Mouse (Mus musculus) hindbrain, embryonic 14.5 days (tissue): ENCODE results near the gene Eya4. TPM values are rescaled to one million over a fixed set of nuclear protein-coding genes. Genes with fewer than 3 reads are reported as not detected.

Experiments used
- ATAC-seq: fragments of 200-750 bp; cut with Nextera tagmentation; 2 replicates; pipeline ENCODE4 v1.8.0; 2017; ENCODE audit warnings: moderate number of reproducible peaks, mild to moderate bottlenecking, moderate TSS enrichment, moderate library complexity; ENCODE audit not compliant: low FRiP score
- DNase-seq: peaks from one replicate; pipeline ENCODE4 v3.0.0-alpha.2; 2015; ENCODE audit warnings: low spot score
- H3K27ac ChIP-seq: fragments of 300-500 bp; sonication (generic); 2 replicates; pipeline ENCODE4 v1.5.1; 2014; ENCODE audit warnings: mild to moderate bottlenecking, moderate library complexity
- H3K27me3 ChIP-seq: fragments of 300-500 bp; sonication (generic); 2 replicates; pipeline ENCODE4 v1.6.1; 2014; ENCODE audit warnings: mild to moderate bottlenecking, low read length, mixed read lengths; ENCODE audit not compliant: control insufficient read depth, insufficient read depth
- H3K36me3 ChIP-seq: fragments of 300-500 bp; sonication (generic); replicated peaks from 2 replicates; pipeline ENCODE4 v1.6.1; 2014; ENCODE audit not compliant: control insufficient read depth, insufficient read depth
- H3K4me1 ChIP-seq: fragments of 300-500 bp; sonication (generic); replicated peaks from 2 replicates; pipeline ENCODE4 v1.6.1; 2014; ENCODE audit warnings: antibody characterized with exemption, low read length, mixed read lengths; ENCODE audit not compliant: control insufficient read depth, insufficient read depth
- H3K4me2 ChIP-seq: fragments of 300-500 bp; sonication (generic); replicated peaks from 2 replicates; pipeline ENCODE4 v1.6.1; 2014; ENCODE audit warnings: mild to moderate bottlenecking, moderate library complexity
- H3K4me3 ChIP-seq: fragments of 300-500 bp; sonication (generic); replicated peaks from 2 replicates; pipeline ENCODE4 v1.5.1; 2014; ENCODE audit warnings: mild to moderate bottlenecking, low read length
- H3K9ac ChIP-seq: fragments of 300-500 bp; sonication (generic); 2 replicates; pipeline ENCODE4 v1.6.1; 2014
- H3K9me3 ChIP-seq: fragments of 300-500 bp; sonication (generic); 2 replicates; pipeline ENCODE4 v1.6.1; 2016; ENCODE audit warnings: low read length; ENCODE audit not compliant: control insufficient read depth
- WGBS: fragments of 180-500 bp; shearing (Covaris S2); extraction: QIAGEN DNeasy Blood & Tissue Kit; methylation state at CpG from one replicate; pipeline ENCODE4 v1.1.7; 2014; 5-methylcytosine and 5-hydroxymethylcytosine counted together
- polyA plus RNA-seq: library from polyadenylated mRNA; unstranded; fragments of >200 nt; fragmentation: Nextera tagmentation; extraction: Ambion mirVana; gene quantifications from 2 replicates; pipeline ENCODE4 v1.2.1, GENCODE M21; 2014

Gene Eya4
- polyA plus RNA-seq, 1 experiment from 2014 or later: 0.82 TPM

DNA sequence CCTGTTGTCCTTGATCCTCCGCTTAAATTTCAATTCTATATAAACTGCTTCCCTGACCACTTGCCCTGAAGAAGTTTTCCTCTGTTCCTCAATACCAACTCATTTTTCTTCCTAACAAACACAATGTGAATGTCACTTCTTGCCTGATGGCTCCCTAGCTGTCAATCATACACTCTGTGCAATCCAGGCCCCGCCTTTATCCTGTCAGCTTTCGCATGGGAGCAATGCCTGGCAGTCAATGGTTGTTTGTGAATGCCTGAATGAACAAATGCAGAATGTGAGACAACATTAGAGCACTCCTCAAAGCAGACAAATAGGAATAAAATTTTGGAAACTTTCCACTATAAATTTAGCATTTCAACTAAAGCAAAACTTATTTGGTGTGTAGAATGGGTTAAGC lies 104.1 kb downstream of the Eya4 start:
- no peak for ATAC-seq
- DNase-seq: no peak
- H3K9ac ChIP-seq: no peak overlapping the region
- H3K4me1 ChIP-seq: no peaks in the 10 kb centered on the region
- WGBS: 53% methylated on average over 3 of the region's 3 CpGs
- H3K9me3 ChIP-seq: no peaks in the 10 kb centered on the region
- no peak overlapping the region for H3K4me3 ChIP-seq
- H3K27me3 ChIP-seq: no peaks in the 10 kb centered on the region
- H3K27ac ChIP-seq: no peak overlapping the region
- no peaks in the 10 kb centered on the region for H3K36me3 ChIP-seq
- no peak overlapping the region for H3K4me2 ChIP-seq

DNA sequence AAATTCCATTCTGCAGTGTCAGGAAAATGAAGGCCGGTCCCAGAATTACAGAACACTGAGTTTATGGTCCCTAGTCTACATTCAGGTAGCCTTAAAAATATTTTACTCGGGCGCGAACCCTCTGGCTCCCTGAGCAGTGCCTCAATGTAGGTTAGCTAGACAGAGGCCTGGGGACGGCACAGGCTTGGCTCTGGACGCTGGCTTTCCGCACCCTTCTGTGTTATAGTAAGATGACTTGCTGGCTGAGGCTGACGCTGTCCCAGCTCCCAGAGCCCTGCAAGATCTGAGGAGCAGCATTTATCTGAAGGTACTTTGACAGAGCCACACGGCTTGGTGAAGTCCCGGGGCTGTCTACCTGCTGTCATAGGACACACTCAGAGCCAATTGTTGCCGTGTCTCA lies 113.7 kb downstream of the Eya4 start:
- no peak overlapping the region for H3K4me2 ChIP-seq
- no peak overlapping the region for H3K27ac ChIP-seq
- DNase-seq (no peak), ATAC-seq (no peak)
- no peaks in the 10 kb centered on the region for H3K27me3 ChIP-seq
- 75% methylated on average over 11 of the region's 11 CpGs for WGBS
- no peaks in the 10 kb centered on the region for H3K4me1 ChIP-seq
- H3K9ac ChIP-seq: no peak overlapping the region
- H3K9me3 ChIP-seq: no peaks in the 10 kb centered on the region
- no peaks in the 10 kb centered on the region for H3K36me3 ChIP-seq
- no peak overlapping the region for H3K4me3 ChIP-seq

DNA sequence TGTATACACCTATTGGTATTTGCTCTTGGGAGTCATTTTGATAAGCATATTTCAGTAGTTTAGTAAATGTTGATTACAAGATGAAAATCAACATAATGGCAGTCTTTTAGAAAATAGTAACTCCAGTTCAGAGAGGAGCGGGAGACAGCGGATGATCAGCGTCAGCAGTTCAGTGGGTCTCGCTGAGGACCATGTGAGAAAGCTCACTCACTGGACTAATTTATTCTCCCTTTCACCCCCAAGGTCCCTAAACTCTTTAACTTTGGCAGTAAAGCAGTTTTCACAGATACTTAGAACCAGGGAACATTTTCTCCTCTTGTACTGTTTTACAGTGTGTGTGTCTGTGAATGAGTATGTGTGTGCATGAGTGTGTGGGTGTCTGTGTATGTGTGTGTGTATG lies 115.2 kb downstream of the Eya4 start:
- Histone ChIP-seq H3K4me2 (no peak overlapping the region), H3K4me3 (no peak overlapping the region), H3K27ac (no peak overlapping the region), H3K4me1 (no peaks in the 10 kb centered on the region), H3K9ac (no peak overlapping the region), H3K27me3 (no peaks in the 10 kb centered on the region), H3K9me3 (no peaks in the 10 kb centered on the region), H3K36me3 (no peaks in the 10 kb centered on the region)
- ATAC-seq (no peak), DNase-seq (no peak)
- 90% methylated on average over 4 of the region's 4 CpGs for WGBS

DNA sequence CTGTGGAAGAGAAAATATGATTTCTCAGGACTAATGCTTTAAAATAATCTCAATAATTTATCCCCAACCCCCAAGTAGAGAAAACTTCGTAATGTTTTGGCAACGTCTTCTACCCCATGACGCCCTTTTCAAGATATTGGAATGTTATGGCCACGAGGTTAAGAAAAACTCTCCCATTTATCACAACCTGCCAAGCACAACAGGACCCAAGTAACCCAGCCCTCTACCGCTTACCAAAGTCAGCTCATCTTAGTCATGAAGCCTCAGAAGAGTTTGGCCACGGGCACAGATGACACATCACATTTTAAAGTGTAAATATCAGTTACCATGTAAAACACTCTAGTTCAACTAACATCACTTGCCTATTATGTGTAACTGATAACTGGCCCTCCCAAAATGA lies 117.2 kb downstream of the Eya4 start:
- Histone ChIP-seq H3K4me2 (no peak overlapping the region), H3K27me3 (no peaks in the 10 kb centered on the region), H3K4me1 (no peaks in the 10 kb centered on the region), H3K36me3 (no peaks in the 10 kb centered on the region), H3K9ac (no peak overlapping the region), H3K4me3 (no peak overlapping the region), H3K27ac (no peak overlapping the region), H3K9me3 (no peaks in the 10 kb centered on the region)
- 63% methylated on average over 6 of the region's 6 CpGs for WGBS
- no peak for ATAC-seq
- DNase-seq: no peak

DNA sequence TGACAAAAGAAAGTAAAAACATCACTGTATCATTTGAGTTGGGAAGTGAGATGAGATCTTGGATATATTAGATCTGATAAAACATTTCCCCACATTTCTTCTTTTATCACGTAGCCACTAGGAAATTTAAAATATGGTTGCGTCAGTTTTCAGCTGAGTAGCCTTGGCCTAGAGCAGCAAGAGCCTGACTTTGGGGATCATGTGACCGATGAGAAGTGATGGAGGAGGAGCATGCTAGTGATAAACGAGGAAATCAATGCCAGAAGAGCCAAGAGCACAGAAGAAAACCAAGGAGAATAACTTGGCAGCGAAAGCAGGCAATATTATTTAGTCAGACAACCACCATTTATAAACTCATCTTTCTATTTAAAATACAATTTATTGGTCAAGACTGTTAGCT lies 119.7 kb downstream of the Eya4 start:
- ATAC-seq (no peak), DNase-seq (no peak)
- no peaks in the 10 kb centered on the region for H3K9me3 ChIP-seq
- WGBS: 76% methylated on average over 5 of the region's 5 CpGs
- H3K4me1 ChIP-seq: no peaks in the 10 kb centered on the region
- no peaks in the 10 kb centered on the region for H3K27me3 ChIP-seq
- H3K4me3 ChIP-seq: no peak overlapping the region
- no peak overlapping the region for H3K27ac ChIP-seq
- no peaks in the 10 kb centered on the region for H3K36me3 ChIP-seq
- H3K9ac ChIP-seq: no peak overlapping the region
- H3K4me2 ChIP-seq: no peak overlapping the region

DNA sequence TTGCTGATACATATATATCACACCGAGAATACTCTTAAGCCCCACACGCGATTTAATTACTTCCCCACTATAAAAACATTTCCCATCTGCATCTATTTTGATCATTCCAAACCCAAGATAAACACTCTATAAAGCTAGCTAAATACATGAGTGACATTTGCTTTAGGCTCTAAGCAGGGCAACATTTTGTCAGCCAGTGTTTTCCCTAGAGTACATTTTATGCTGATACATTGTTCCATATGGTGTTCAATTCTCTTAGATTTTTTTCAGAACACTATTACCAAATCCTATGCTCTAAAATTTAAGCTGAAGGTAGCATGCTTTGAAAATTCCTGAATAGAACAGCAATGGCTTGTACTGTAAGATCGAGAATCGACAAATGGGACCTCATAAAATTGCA lies 127.2 kb downstream of the Eya4 start:
- no peak overlapping the region for H3K27ac ChIP-seq
- no peaks in the 10 kb centered on the region for H3K27me3 ChIP-seq
- no peak overlapping the region for H3K4me3 ChIP-seq
- ATAC-seq: no peak
- no peak overlapping the region for H3K9ac ChIP-seq
- no peak for DNase-seq
- 0 out of 2 replicates have a peak, but pooled peaks cover 5% of the 10 kb centered on the region for H3K4me1 ChIP-seq
- no peaks in the 10 kb centered on the region for H3K36me3 ChIP-seq
- no peaks in the 10 kb centered on the region for H3K9me3 ChIP-seq
- no peak overlapping the region for H3K4me2 ChIP-seq
- 83% methylated on average over 5 of the region's 5 CpGs for WGBS

DNA sequence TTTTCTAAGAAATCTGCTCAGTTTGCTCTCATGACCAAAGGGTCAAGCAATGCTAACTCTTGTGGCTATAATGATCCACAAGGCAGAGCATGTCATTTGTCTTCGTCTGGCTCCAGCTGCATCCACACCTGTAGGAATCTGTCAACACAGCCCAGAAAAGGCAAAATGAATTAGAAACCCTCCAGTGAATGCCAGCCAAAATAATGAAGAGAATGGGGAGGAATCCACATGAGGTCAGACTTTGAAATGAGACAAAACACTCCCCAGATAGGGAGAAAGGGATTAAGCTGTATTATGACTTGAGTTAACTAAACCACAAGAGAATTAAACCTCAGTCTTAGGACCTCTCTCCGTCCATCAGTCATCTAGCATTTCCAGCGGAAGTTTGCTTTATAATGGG lies 130.2 kb downstream of the Eya4 start:
- Histone ChIP-seq H3K36me3 (no peaks in the 10 kb centered on the region), H3K4me1 (0 out of 2 replicates have a peak, but pooled peaks cover 5% of the 10 kb centered on the region), H3K27me3 (no peaks in the 10 kb centered on the region), H3K27ac (no peak overlapping the region), H3K9me3 (no peaks in the 10 kb centered on the region), H3K4me2 (no peak overlapping the region), H3K9ac (no peak overlapping the region), H3K4me3 (no peak overlapping the region)
- DNase-seq (no peak), ATAC-seq (no peak)
- WGBS: 28% methylated on average over 3 of the region's 3 CpGs

DNA sequence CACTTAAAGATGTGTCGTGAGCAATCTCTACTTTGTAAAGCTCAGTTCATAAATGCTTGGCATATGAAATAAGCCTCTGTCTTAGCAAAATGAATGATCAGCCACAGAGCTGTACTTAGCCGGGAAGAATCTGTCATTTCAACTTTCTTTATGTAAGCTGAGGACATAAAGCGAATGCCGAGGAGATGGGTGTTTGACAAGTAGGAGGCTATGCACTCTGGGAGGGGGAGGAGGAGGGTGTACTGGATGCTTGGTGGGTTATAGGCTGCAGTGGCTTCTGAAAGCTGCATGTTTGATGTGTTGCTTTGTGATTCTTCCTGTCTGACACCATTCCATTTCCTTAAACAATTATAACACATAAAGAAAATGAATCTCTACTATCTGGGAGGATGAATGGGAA lies 133.8 kb downstream of the Eya4 start:
- DNase-seq: no peak
- no peak overlapping the region for H3K27ac ChIP-seq
- 0 out of 2 replicates have a peak, but pooled peaks cover 5% of the 10 kb centered on the region for H3K4me1 ChIP-seq
- no peaks in the 10 kb centered on the region for H3K27me3 ChIP-seq
- ATAC-seq: no peak
- WGBS: 45% methylated on average over 4 of the region's 4 CpGs
- H3K4me3 ChIP-seq: no peak overlapping the region
- H3K4me2 ChIP-seq: no peak overlapping the region
- no peaks in the 10 kb centered on the region for H3K36me3 ChIP-seq
- H3K9me3 ChIP-seq: no peaks in the 10 kb centered on the region
- H3K9ac ChIP-seq: no peak overlapping the region

DNA sequence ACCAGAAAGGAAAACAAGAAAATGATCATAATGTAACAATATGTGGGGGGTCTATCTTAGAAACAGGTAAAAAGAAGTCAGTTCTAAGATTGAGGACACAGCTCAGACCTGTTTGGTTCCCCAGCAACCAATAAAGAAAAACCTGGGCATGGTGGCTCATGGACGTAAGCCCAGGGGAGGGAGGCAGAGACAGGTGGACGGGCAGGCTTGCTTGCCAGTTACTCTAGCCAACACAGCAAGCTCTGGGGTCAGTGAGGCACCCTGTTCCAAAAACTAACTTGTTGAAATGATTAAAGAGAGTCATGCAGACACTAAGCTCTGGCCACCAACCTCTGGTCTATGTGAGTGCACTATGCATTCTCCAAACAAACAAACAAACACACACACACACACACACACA lies 139.2 kb downstream of the Eya4 start:
- Histone ChIP-seq H3K36me3 (no peaks in the 10 kb centered on the region), H3K27ac (no peak overlapping the region), H3K9ac (no peak overlapping the region), H3K9me3 (no peaks in the 10 kb centered on the region), H3K4me3 (no peak overlapping the region), H3K4me2 (no peak overlapping the region), H3K27me3 (no peaks in the 10 kb centered on the region), H3K4me1 (no peaks in the 10 kb centered on the region)
- no peak for ATAC-seq
- WGBS: 84% methylated on average over 2 of the region's 2 CpGs
- no peak for DNase-seq

DNA sequence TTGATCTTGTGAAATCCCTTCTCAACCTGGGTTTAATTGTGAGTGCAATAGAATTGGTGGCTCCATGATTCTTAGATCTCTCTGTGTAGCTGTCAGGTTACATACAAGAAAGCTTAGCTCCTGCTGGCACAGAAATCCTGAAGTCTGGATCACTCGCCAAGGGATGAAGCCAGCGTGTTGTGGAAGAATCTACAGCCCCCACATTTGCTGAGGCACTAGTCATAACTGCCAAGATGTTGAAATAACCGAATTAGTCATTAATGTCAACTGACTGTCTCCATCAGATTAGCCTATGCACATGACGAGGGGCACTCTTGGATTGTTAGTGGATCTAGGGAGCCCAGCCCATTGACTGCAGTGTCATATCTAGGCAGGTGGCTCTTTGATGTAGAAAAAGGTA lies 146.7 kb downstream of the Eya4 start:
- H3K36me3 ChIP-seq: no peaks in the 10 kb centered on the region
- 82% methylated on average over 4 of the region's 4 CpGs for WGBS
- no peak for ATAC-seq

More for the DNA sequence above, 146.7 kb downstream of the Eya4 start:
- no peak overlapping the region for H3K9ac ChIP-seq
- no peak overlapping the region for H3K4me3 ChIP-seq
- DNase-seq: no peak
- H3K4me2 ChIP-seq: no peak overlapping the region
- H3K27me3 ChIP-seq: no peaks in the 10 kb centered on the region
- no peaks in the 10 kb centered on the region for H3K4me1 ChIP-seq
- no peak overlapping the region for H3K27ac ChIP-seq
- no peaks in the 10 kb centered on the region for H3K9me3 ChIP-seq
